Mouse (Mus musculus): ENCODE results near the gene Defb19. TPM values are rescaled to one million over a fixed set of nuclear protein-coding genes. Genes with fewer than 3 reads are reported as not detected.

Gene Defb19
- total RNA-seq (2015; ENCODE audit: low replicate concordance) (not detected in 2 replicates), total RNA-seq (2017; ENCODE audit: low replicate concordance) (not detected in 2 replicates)

- no peak for ATAC-seq (replicated peaks; ENCODE audit: low FRiP score, poor library complexity, severe bottlenecking)
Observed at GRCm38 (mm10) chr2:152580107-152580506, at the start of gene Defb19. TSS of gene Defb19 (minus strand) at chr2:152580312.

GRCm38 (mm10) chr2:152629904-152630303, 49.8 kb upstream of the Defb19 start:
- no peak for ATAC-seq (replicated peaks; ENCODE audit: low FRiP score, poor library complexity, severe bottlenecking)

- ATAC-seq (replicated peaks; ENCODE audit: low FRiP score, poor library complexity, severe bottlenecking): no peak
Observed at GRCm38 (mm10) chr2:152629239-152629638, 49.1 kb upstream of the Defb19 start.

GRCm38 (mm10) chr2:152628066-152628465, 48.0 kb upstream of the Defb19 start:
- no peak for ATAC-seq (replicated peaks; ENCODE audit: low FRiP score, poor library complexity, severe bottlenecking)

- ATAC-seq (replicated peaks; ENCODE audit: low FRiP score, poor library complexity, severe bottlenecking): no peak
Observed at GRCm38 (mm10) chr2:152626774-152627591, 46.9 kb upstream of the Defb19 start, which contains the start of gene Rem1. TSS of gene Rem1 (plus strand) at chr2:152626951.

- no peak for ATAC-seq (replicated peaks; ENCODE audit: low FRiP score, poor library complexity, severe bottlenecking)
Observed at GRCm38 (mm10) chr2:152625256-152625655, 45.1 kb upstream of the Defb19 start.

GRCm38 (mm10) chr2:152624566-152624965, 44.5 kb upstream of the Defb19 start:
- no peak for ATAC-seq (replicated peaks; ENCODE audit: low FRiP score, poor library complexity, severe bottlenecking)

- ATAC-seq (replicated peaks; ENCODE audit: low FRiP score, poor library complexity, severe bottlenecking): no peak
Observed at GRCm38 (mm10) chr2:152622953-152623352, 42.8 kb upstream of the Defb19 start, which contains the start of gene Defb25. TSS of gene Defb25 (minus strand) at chr2:152623053.

GRCm38 (mm10) chr2:152622151-152622550, 42.0 kb upstream of the Defb19 start:
- no peak for ATAC-seq (replicated peaks; ENCODE audit: low FRiP score, poor library complexity, severe bottlenecking)

- no peak for ATAC-seq (replicated peaks; ENCODE audit: low FRiP score, poor library complexity, severe bottlenecking)
Observed at GRCm38 (mm10) chr2:152620367-152621134, 40.4 kb upstream of the Defb19 start.

GRCm38 (mm10) chr2:152617374-152617773, 37.3 kb upstream of the Defb19 start:
- ATAC-seq (replicated peaks; ENCODE audit: low FRiP score, poor library complexity, severe bottlenecking): no peak

GRCm38 (mm10) chr2:152616470-152616869, 36.4 kb upstream of the Defb19 start:
- no peak for ATAC-seq (replicated peaks; ENCODE audit: low FRiP score, poor library complexity, severe bottlenecking)

- ATAC-seq (replicated peaks; ENCODE audit: low FRiP score, poor library complexity, severe bottlenecking): peak; percentile 67; the same call in 1 of the 2 replicates
Observed at GRCm38 (mm10) chr2:152615563-152615962, 35.5 kb upstream of the Defb19 start.

GRCm38 (mm10) chr2:152612193-152612592, 32.1 kb upstream of the Defb19 start:
- no peak for ATAC-seq (replicated peaks; ENCODE audit: low FRiP score, poor library complexity, severe bottlenecking)

GRCm38 (mm10) chr2:152608719-152609118, 28.6 kb upstream of the Defb19 start:
- ATAC-seq (replicated peaks; ENCODE audit: low FRiP score, poor library complexity, severe bottlenecking): no peak

- no peak for ATAC-seq (replicated peaks; ENCODE audit: low FRiP score, poor library complexity, severe bottlenecking)
Observed at GRCm38 (mm10) chr2:152607746-152608145, 27.6 kb upstream of the Defb19 start.

- ATAC-seq (replicated peaks; ENCODE audit: low FRiP score, poor library complexity, severe bottlenecking): no peak
Observed at GRCm38 (mm10) chr2:152604057-152604456, 23.9 kb upstream of the Defb19 start, which contains the start of gene Defb36. TSS of gene Defb36 (plus strand) at chr2:152604327.

- ATAC-seq (replicated peaks; ENCODE audit: low FRiP score, poor library complexity, severe bottlenecking): no peak
Observed at GRCm38 (mm10) chr2:152601275-152601960, 21.3 kb upstream of the Defb19 start.

GRCm38 (mm10) chr2:152600076-152600475, 20.0 kb upstream of the Defb19 start:
- no peak for ATAC-seq (replicated peaks; ENCODE audit: low FRiP score, poor library complexity, severe bottlenecking)

GRCm38 (mm10) chr2:152599299-152599698, 19.2 kb upstream of the Defb19 start, which contains the start of gene Defb45:
TSS of gene Defb45 (minus strand) at chr2:152599399.
- no peak for ATAC-seq (replicated peaks; ENCODE audit: low FRiP score, poor library complexity, severe bottlenecking)

Measured in erythroid progenitor cell, adult 5-6 weeks (primary cell).